Mouse (Mus musculus) heart, embryonic 16.5 days (tissue): ENCODE measurements around the gene Nrm. TPM values are rescaled to one million over a fixed set of nuclear protein-coding genes. Genes with fewer than 3 reads are reported as not detected.

ENCODE experiments used
- ATAC-seq: fragments of 200-750 bp; cut with Nextera tagmentation; replicated peaks from 2 replicates; pipeline ENCODE4 v1.8.0; 2017; ENCODE audit warnings: moderate number of reproducible peaks; ENCODE audit not compliant: insufficient read depth, low FRiP score; ENCODE audit errors: extremely low read depth
- H3K27ac ChIP-seq: fragments of 300-500 bp; sonication (generic); 2 replicates; pipeline ENCODE4 v1.5.1; 2014; ENCODE audit warnings: mild to moderate bottlenecking, low read length, control low read depth, moderate library complexity
- H3K27me3 ChIP-seq: fragments of 300-500 bp; sonication (generic); 2 replicates; pipeline ENCODE4 v1.6.1; 2014; ENCODE audit warnings: low read length, mixed read lengths; ENCODE audit not compliant: control insufficient read depth, insufficient read depth
- H3K36me3 ChIP-seq: fragments of 300-500 bp; sonication (generic); 2 replicates; pipeline ENCODE4 v1.6.1; 2014; ENCODE audit not compliant: control insufficient read depth, insufficient read depth
- H3K4me1 ChIP-seq: fragments of 300-500 bp; sonication (generic); 2 replicates; pipeline ENCODE4 v1.6.1; 2014; ENCODE audit warnings: low read length, mixed read lengths; ENCODE audit not compliant: control insufficient read depth, insufficient read depth
- H3K4me2 ChIP-seq: fragments of 300-500 bp; sonication (generic); 2 replicates; pipeline ENCODE4 v1.6.1; 2014; ENCODE audit warnings: low read depth, mild to moderate bottlenecking, control low read depth, low read length
- H3K4me3 ChIP-seq: fragments of 300-500 bp; sonication (generic); 2 replicates; pipeline ENCODE4 v1.5.1; 2014; ENCODE audit warnings: mild to moderate bottlenecking, control low read depth, low read length
- H3K9ac ChIP-seq: fragments of 300-500 bp; sonication (generic); 2 replicates; pipeline ENCODE4 v1.6.1; 2014; ENCODE audit warnings: low read length, control low read depth
- H3K9me3 ChIP-seq: fragments of 300-500 bp; sonication (generic); replicated peaks from 2 replicates; pipeline ENCODE4 v1.6.1; 2016; ENCODE audit warnings: low read length; ENCODE audit not compliant: control insufficient read depth
- WGBS: fragments of 180-500 bp; shearing (Covaris S2); extraction: QIAGEN DNeasy Blood & Tissue Kit; methylation state at CpG from one replicate; pipeline ENCODE4 v1.1.7; 2014; 5-methylcytosine and 5-hydroxymethylcytosine counted together
- polyA plus RNA-seq: library from polyadenylated mRNA; unstranded; fragments of >200 nt; fragmentation: Nextera tagmentation; extraction: Ambion mirVana; gene quantifications from 2 replicates; pipeline ENCODE4 v1.2.1, GENCODE M21; 2015

Nrm gene
- polyA plus RNA-seq, 1 experiment from 2014 or later, result 46.9 TPM

DNA sequence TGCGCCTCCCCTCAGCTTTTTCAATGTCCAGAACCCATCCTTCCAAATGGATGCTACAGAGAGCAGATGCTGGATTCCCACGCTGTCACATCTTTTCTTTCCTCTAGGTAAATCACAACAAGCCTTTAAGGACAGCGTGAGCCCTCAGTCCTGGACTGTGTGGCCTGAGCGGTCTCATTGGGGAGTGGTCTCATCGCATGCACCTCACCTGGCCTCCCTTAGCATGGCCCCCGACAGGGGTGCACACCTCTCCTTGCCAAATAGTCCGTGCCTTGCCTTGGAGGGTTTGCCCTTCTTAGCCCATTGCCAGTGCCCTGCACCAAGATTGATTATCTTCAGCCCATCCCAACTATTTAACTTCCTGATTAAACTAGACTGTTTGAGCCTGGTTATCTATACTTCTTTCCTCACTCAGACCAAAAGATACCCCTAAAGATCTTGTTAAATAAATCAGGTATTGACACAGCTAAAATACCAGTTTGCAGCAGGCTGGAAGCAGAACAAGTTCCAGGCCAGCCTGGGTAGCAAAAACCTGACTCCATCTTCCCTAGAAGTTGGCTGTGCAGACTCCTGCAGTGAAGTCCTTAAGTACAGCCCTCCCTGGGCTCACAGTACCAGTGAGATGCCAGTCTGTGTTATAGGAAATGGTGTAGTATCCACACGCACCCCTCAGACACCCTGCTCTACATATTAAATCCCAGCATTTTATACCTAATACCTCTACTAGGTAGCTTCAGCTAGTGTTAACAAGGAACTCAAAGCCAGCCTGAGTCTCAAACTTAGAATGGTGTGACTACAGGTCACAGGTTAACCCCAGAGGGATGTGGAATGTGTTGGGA is 28.5 kb upstream of the Nrm start:
- Histone ChIP-seq H3K9me3 (peaks cover 2% of the 10 kb centered on the region; the same call in 1 of the 2 replicates), H3K4me1 (peaks cover 36% of the 10 kb centered on the region), H3K9ac (no peak overlapping the region), H3K4me3 (no peak overlapping the region), H3K36me3 (peaks cover 56% of the 10 kb centered on the region), H3K27ac (0 out of 2 replicates have a peak overlapping the region, but pooled peaks have one; percentile 14), H3K27me3 (no peaks in the 10 kb centered on the region), H3K4me2 (no peak overlapping the region)
- no peak for ATAC-seq
- WGBS, result 68% methylated on average over 8 of the region's 8 CpGs

DNA sequence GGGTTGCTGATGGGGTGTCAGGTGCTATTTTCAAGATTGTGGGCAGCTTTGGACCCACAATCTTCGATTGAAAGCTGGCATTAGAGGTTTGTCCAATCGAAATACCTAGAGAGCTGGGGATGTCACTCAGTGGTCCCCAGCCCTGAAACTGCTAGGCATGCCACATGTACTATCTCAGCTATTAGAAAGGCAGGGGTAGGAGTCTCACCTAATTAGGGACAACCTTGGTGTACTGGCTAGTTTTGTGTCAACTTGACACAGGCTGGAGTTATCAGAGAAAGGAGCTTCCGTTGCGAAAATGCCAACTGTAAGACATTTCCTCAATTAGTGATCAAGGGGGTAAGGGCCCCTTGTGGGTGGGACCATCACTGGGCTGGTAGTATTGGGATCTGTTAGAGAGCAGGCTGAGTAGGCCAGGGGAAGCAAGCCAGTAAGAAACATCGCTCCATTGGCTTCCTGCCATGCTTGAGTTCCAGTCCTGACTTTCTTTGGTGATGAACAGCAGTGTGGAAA is 27.8 kb upstream of the Nrm start:
- ATAC-seq, result no peak
- Histone ChIP-seq H3K4me1 (peaks cover 36% of the 10 kb centered on the region), H3K9ac (no peak overlapping the region), H3K9me3 (no peaks in the 10 kb centered on the region), H3K27ac (0 out of 2 replicates have a peak overlapping the region, but pooled peaks have one; percentile 14), H3K36me3 (peaks cover 49% of the 10 kb centered on the region), H3K4me2 (no peak overlapping the region), H3K27me3 (no peaks in the 10 kb centered on the region), H3K4me3 (no peak overlapping the region)
- 21% methylated on average over 5 of the region's 5 CpGs for WGBS

DNA sequence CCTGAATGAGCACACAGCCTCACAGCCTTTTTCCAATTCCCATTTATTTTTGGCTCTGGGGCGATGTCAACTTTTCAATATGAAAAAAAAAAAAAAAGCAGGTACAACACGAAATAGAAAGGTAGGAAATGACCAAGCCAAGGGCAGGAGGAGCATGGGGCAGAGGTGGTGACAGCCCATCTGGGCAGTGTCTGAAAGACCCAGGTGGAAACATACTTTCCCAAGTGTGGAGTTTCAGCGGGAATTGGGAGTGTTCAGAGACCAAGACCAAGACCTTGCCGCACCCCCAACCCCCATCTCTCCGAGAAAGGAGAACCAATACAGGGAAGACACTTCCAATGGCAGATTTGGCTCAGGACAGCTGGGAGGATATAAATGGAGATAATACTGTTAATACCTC is 27.2 kb upstream of the Nrm start:
- Histone ChIP-seq H3K4me3 (no peak overlapping the region), H3K27ac (no peak overlapping the region), H3K27me3 (no peaks in the 10 kb centered on the region), H3K9me3 (no peaks in the 10 kb centered on the region), H3K4me1 (peaks cover 36% of the 10 kb centered on the region), H3K9ac (no peak overlapping the region), H3K4me2 (no peak overlapping the region), H3K36me3 (peaks cover 49% of the 10 kb centered on the region)
- WGBS, result 48% methylated on average over 5 of the region's 5 CpGs
- no peak for ATAC-seq

DNA sequence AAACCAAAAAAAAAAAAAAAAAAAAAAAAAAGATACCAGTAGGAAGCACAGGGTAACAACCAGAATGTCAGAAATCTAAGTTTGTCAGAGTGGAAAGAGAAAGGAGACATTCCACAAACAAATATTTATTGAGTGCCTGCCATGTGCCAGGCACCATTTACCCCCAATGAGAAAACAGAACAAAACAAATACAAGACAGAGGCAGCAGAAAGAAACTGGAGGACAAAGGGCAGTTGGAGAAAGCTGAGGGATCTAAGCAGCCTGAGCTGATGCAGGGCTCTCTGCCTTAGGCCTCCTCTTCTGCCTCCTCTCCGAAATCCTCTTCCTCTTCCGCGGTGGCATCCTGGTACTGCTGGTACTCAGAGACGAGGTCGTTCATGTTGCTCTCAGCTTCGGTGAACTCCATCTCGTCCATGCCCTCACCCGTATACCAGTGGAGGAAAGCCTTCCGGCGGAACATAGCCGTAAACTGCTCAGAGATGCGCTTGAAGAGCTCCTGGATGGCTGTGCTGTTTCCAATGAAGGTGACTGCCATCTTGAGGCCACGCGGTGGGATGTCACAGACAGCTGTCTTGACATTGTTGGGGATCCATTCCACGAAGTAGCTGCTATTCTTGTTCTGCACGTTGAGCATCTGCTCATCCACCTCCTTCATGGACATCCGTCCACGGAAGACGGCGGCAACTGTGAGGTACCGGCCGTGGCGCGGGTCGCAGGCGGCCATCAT is 26.3 kb upstream of the Nrm start:
- WGBS, result 70% methylated on average over 26 of the region's 26 CpGs
- peaks cover 38% of the 10 kb centered on the region for H3K4me1 ChIP-seq

DNA sequence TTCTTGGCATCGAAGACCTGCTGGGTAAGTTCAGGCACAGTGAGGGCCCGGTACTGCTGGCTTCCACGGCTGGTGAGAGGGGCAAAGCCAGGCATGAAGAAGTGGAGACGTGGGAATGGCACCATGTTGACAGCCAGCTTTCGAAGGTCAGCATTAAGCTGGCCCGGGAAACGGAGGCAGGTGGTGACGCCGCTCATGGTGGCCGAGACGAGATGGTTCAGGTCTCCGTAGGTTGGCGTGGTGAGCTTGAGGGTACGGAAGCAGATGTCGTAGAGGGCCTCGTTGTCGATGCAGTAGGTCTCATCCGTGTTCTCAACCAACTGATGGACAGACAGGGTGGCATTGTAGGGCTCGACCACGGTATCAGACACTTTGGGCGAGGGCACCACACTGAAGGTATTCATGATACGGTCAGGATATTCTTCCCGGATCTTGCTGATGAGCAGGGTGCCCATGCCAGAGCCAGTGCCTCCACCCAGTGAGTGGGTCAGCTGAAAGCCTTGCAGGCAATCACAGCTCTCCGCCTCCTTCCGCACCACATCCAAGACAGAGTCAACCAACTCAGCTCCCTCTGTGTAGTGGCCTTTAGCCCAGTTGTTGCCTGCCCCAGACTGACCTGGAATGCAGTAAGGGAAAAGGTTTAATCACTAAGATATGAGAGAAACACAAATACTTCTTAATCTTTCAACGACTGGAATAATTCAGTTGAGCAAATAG is 25.5 kb upstream of the Nrm start:
- H3K9me3 ChIP-seq, result no peaks in the 10 kb centered on the region

More for the DNA sequence above, 26.3 kb upstream of the Nrm start:
- Histone ChIP-seq H3K27ac (no peak overlapping the region), H3K4me2 (peak overlapping the region; percentile 79), H3K9ac (no peak overlapping the region), H3K27me3 (no peaks in the 10 kb centered on the region), H3K4me3 (peak overlapping the region; percentile 89), H3K9me3 (no peaks in the 10 kb centered on the region), H3K36me3 (peaks cover 49% of the 10 kb centered on the region)
- no peak for ATAC-seq

DNA sequence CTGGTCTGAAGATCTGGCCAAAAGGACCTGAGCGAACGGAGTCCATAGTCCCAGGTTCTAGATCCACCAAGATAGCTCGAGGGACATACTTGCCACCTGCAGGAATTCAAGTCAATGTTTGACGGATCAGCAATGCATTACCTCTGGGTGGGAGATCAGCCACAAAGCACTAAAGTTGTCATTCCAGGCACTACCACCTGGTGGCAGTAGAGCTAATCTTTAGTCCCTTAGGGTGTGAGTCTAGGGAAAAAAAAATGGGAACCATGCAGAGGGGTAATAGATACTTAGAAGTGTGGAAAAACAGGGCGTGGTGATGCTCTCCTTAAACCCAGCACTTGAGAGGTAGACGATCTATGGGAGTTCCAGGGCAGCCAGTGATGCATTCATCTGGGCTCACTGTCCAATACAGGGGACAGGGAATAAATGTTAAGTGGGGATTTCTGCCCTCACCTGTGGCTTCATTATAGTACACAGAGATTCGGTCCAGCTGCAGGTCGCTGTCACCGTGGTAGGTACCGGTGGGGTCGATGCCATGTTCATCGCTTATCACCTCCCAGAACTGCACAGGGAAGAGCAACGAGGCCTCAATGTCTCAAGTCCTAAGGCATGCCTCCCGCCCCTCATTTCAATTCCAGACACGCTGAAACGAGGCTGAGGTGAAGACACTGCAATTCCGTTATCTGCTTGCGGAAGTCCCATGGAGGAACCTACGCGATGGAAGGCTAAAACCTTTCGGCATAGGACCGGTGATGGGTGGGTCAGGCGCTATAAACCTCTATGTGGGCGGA is 24.7 kb upstream of the Nrm start:
- peak overlapping the region; percentile 79 for H3K4me2 ChIP-seq
- H3K27ac ChIP-seq, result peak overlapping the region; percentile 99
- H3K36me3 ChIP-seq, result peaks cover 44% of the 10 kb centered on the region
- WGBS, result 4% methylated on average over 24 of the region's 24 CpGs
- H3K4me1 ChIP-seq, result peaks cover 33% of the 10 kb centered on the region
- H3K27me3 ChIP-seq, result no peaks in the 10 kb centered on the region
- ATAC-seq, result no peak
- no peaks in the 10 kb centered on the region for H3K9me3 ChIP-seq
- H3K9ac ChIP-seq, result peak overlapping the region; percentile 93
- H3K4me3 ChIP-seq, result peak overlapping the region; percentile 89

More for the DNA sequence above, 25.5 kb upstream of the Nrm start:
- peak overlapping the region; percentile 79 for H3K4me2 ChIP-seq
- no peaks in the 10 kb centered on the region for H3K27me3 ChIP-seq
- no peak for ATAC-seq
- WGBS, result 65% methylated on average over 26 of the region's 26 CpGs
- peaks cover 47% of the 10 kb centered on the region for H3K36me3 ChIP-seq
- H3K4me3 ChIP-seq, result peak overlapping the region; percentile 89
- no peak overlapping the region for H3K27ac ChIP-seq
- H3K9ac ChIP-seq, result 0 out of 2 replicates have a peak overlapping the region, but pooled peaks have one; percentile 26
- H3K4me1 ChIP-seq, result peaks cover 33% of the 10 kb centered on the region

DNA sequence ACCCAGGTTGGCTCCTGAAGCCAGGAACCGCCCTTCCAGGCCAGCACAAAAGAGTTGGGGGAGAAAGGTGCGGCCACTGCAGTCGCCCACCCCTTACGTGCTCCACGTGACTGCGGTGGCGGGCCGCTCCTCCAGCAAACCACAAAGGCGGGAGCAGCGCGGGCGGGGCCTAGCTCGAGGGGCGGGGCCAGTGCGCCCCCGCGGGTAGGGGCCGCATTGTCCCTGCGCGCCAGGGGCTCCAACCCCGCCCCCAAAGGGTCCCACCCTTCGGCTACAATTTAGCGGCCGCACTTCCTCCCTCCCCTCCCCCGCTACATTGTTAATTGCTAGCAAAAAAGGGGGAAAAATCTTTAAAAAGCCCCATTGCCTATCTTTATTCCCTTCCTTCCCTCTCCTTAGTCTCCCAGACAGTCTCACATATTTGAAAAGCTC is 24.1 kb upstream of the Nrm start:
- ATAC-seq, result peak; percentile 38
- H3K27ac ChIP-seq, result peak overlapping the region; percentile 99
- peaks cover 41% of the 10 kb centered on the region for H3K36me3 ChIP-seq
- H3K27me3 ChIP-seq, result no peaks in the 10 kb centered on the region
- no peaks in the 10 kb centered on the region for H3K9me3 ChIP-seq
- peak overlapping the region; percentile 79 for H3K4me2 ChIP-seq
- H3K9ac ChIP-seq, result peak overlapping the region; percentile 93
- peak overlapping the region; percentile 89 for H3K4me3 ChIP-seq
- WGBS, result 1% methylated on average over 23 of the region's 25 CpGs
- peaks cover 35% of the 10 kb centered on the region for H3K4me1 ChIP-seq

DNA sequence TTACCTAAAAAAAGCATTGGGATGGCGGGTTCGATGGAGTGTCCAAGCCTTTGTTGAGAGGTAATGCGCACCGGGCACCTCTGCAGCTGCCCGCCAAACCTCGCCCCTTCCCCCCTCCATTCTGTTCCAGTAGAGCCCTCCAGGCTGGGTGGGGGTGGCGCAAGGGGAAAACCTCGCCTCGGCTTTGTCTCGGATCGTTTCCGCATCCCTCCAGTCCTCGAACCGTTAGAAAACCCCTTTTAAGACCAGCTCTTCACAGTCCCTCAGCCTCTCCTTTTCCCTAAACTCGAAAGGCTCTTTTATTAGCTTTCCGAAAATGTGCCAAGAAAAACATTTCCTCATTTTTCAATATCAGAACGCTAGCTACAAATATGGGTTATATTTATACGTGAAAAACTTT is 23.6 kb upstream of the Nrm start:
- under 1% methylated on average over 18 of the region's 18 CpGs for WGBS
- Histone ChIP-seq H3K4me3 (peak overlapping the region; percentile 89), H3K4me1 (peaks cover 40% of the 10 kb centered on the region), H3K4me2 (peak overlapping the region; percentile 79), H3K27ac (peak overlapping the region; percentile 99), H3K36me3 (peaks cover 37% of the 10 kb centered on the region), H3K9me3 (no peaks in the 10 kb centered on the region), H3K27me3 (no peaks in the 10 kb centered on the region), H3K9ac (peak overlapping the region; percentile 93)
- ATAC-seq, result 0 out of 2 replicates have a peak, but pooled peaks have one; percentile 4
